Mouse (Mus musculus): ENCODE measurements around the gene Gpr19.

DNA sequence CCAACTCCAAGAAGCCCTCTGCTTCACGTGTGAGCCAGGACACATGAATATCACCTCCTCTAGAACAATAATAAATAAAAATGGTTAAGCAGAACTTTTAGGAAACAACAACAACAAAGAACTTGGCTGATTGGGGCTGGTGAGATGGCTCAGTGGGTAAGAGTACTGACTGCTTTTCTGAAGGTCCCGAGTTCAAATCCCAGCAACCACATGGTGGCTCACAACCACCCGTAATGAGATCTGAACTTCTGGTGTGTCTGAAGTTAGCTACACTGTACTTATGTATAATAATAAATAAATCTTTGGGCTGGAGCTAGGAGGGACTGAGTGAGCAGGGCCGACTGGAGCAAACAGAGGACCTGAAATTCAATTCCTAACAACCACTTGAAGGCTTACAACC is 21.1 kb downstream of the Gpr19 start:
- TF ChIP-seq CTCF (IDR thresholded peaks at IDR 0.05; ENCODE audit: borderline replicate concordance, control insufficient read depth, extremely low read depth, insufficient read depth, low read length, poor library complexity), result no peak
- TF ChIP-seq POLR2A (IDR thresholded peaks at IDR 0.05; ENCODE audit: control insufficient read depth, extremely low read depth, insufficient read depth, low read length, poor library complexity), result no peak
